Mouse (Mus musculus) embryo, embryonic 10 days (tissue): ENCODE measurements around the gene Cenpp.
"Not testable (repeated sequence)": the region's sequence is repeated elsewhere in the genome, so short reads cannot be mapped to it uniquely, and the experiment has no call there.

Experiments used
- DNase-seq: peaks from one replicate; pipeline ENCODE4 v3.0.0-alpha.2; 2015; ENCODE audit warnings: low spot score

Gene Cenpp

DNA sequence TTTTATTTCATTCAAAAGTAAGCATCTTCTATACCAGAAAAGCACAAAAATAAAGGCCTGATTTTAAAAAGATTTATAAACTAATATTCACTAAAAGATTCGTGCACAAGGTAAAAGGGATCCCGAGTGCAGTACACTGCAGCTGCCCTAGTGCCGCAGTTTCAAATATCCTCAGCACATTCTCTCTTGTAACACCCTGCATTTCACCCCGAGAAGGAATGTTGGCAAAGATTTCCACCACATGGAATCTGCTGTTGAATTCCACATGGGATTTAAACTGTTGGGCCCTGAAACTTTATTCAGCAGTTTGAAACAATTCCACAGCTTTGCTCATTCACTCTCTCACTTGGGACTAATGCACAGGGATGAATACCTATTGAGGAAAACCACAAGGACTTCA is 44.9 kb downstream of the Cenpp start, which contains the start of gene Ogn:
TSS of gene Ogn (plus strand) at position 333 of the 400 bp plus-strand sequence.
- DNase-seq, result no peak

DNA sequence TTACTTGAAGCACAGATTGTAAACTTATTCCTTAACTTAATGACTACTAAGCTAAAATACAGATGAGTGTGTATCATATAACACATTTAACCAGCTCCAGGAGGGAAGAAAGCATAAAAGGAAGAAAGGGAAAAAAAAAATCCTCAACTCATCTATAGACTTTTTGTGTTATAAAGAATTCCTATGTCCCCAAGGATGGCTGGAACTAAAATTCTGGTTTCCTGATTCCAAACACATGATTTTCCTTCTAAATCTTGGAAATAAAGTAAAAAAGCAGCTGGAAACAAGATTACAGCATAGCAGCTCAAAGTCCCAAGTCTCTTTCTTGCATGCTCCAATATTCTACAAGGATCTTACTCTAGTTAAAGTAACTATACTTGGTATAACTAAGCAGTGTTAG is 49.0 kb downstream of the Cenpp start:
- DNase-seq, result no peak

DNA sequence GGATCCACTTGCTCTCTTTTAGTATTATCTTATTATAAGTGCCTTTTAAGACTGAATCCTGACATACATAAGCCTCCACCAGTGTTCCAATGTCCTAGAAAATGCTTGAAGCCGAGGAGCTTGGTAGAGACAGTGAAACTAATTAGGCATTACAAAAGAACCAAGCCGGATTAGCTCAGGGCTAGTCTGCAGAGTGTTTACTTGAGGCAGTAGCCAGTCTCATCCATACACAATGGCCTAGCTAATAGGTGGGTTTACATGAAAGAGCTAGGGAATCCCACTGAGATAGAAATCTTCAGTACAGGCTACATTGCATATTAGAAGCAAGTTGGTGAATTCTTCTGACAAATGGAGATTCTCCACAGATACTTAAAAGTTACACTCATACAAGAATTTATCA is 50.0 kb downstream of the Cenpp start:
- DNase-seq, result not testable (repeated sequence)

DNA sequence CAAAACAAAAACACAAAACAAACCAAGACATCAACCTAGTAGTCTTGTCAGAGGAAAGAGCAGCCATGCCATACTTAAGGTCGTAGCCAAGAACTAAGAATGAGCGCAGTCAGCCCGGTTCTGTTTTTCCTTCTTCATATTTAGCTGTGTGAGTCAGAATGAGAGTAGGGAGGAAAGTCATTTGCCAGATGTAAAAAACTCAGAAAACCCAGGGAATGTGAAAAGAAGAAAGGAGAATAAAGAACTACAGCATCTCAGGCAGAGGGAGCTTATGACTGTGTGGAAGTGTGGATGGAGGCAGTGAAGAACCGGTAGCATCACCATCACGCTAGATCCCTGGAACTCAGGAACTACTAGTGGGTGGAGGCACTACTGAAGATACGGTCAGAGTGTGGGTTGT is 66.5 kb downstream of the Cenpp start:
- no peak for DNase-seq

DNA sequence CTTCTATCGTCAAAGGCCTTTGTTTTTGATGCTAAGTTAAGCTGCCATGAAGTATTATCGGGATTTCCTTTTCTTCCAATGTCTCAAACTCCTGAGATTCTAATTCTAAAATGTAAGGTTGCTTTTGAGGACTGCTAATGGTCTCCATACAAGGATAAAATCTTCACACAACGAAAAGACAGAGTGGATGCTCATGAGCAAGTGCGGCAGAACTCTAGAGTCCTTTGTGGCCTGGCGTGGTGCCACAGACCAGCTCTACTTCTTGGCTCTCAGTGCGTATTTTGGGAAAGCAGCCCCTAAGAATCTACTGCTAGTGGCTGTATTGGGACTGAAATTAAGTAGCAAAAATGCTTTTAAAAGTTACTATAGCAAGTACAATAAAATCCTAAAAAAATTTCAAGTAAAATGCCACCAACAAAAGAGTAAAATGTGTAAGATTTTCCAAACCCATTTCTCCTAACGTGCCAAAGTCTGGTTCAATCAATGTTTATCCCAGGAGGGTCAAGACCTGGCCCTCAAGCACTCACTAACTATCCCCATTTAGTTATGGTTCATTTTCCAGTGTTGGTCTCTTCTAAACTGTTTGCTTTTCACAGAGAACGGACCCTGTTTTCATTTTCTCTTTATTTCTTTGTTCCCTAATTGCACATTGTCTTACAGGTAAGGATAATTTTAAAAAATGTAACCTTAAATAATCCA is 68.1 kb downstream of the Cenpp start:
- no peak for DNase-seq

DNA sequence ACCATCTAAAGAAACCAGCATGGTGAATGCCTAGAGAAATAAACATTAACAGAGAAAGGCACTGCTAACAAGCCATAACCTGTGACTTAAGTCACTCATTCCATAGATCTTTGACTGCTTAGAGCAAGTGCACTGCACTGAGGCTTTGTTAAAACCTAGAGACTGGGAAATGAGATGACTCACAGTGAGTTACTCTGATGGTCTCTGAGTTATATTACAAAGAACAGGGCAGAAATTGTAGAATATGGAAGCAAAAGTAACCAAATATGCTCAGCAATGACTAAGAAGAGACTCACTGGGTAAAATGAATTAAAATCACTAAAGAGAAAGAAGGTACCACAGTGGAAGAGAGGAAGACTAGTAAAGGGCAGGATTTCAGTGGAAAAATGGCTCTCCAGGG is 68.7 kb downstream of the Cenpp start:
- no peak for DNase-seq

DNA sequence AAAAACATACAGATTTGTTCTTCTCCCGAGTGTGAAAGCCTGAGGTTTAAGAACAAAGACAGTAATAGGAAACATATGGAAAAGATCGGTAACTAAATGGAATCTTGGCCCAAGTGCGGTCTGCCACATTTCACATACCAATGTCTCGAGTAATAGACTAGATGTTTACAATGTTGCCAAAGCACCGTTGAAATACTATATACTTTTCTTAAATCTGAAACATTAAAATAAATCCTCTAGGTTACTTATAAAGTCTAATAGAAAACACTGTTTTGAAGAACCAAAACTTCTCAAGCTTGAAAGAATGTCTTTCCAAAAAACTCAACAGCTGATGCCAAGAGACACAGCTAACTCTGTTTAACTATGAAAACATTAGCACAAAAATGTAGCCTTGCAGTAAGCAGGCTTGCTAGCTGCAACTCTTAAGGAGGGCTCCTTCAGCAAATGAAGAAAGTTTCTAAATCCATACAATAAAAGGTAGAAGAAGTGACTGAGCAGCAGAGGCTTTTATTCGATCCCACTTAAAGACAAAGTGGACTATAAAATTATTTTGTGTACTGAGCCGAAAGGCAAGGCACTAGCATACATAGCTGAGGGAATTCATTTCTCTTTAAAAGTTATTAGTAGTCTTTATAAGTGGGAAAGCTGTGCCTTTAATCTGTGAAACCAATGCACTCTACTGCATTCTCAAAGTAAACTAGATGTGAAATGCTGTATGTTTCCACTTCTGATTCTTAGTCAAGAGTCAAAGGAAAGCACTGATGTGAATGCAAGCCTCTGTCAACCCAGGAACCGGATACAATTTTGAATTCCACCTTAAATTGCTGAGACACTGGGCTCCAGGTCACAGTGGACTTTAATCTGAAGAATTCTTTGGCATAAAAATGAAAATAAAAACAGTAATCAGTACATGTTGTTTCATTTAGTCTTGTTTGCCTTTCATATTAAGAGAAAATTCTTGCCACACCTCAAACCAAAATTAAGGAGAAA is 70.7 kb downstream of the Cenpp start, which contains the start of gene Omd:
TSS of gene Omd (plus strand) at position 922 of the 990 bp plus-strand sequence.
- DNase-seq, result peak; percentile 29

DNA sequence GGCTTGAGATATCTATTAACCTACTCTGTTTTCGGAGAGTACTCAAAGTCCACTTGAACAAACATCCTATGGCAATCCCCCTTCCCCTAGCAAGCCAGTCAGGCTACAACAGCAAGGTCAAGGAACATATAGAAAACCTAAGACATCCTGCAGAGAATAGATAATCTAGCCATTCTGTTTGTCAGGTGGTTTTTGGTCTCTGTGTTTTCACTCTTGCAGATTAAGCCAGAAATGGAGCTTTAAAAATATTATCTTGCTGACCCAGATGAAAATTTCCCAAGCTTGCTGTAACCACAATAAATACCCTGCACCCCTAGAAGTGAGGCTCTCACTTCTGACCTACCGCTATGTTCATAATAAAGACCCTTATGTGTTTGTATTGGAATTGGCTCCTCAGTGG is 81.2 kb downstream of the Cenpp start:
- DNase-seq, result no peak

DNA sequence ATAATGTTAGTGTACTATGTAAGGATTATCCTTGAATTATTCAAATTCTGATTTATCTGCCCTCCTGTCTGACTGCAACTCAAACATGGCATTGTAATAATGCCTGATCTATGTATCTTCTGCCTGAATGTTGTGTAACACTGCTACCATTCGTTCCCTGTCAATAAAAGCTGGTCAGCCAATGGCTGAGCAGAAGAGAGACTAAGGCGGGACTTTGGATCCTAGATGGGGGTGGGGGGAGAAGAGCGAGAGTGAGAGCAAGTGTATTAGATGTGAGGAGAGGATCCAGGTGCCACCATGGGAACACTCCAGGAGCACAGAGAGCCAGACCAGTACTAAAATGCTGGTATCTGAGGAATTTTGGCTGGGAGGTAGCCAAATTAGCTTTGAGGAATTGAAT is 82.2 kb downstream of the Cenpp start:
- DNase-seq, result no peak

DNA sequence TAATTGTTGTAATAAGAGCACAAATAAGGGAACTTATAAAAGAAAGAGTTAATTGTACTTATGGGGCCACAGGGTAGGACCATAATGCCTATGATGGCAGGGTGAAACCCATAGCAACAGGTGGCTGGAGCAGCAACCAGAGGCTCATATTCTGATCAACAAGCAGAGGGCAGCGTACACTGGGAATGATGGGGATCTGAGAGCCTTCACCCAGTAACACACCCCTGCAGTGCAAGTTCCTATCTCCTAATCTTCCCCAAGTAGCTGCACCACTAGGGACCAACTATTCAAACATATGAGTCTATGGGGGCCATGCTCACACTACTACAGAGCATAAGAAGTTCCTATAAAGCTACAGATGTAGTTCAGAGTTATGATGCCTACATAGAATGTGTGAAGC is 88.2 kb downstream of the Cenpp start:
- no peak for DNase-seq

DNA sequence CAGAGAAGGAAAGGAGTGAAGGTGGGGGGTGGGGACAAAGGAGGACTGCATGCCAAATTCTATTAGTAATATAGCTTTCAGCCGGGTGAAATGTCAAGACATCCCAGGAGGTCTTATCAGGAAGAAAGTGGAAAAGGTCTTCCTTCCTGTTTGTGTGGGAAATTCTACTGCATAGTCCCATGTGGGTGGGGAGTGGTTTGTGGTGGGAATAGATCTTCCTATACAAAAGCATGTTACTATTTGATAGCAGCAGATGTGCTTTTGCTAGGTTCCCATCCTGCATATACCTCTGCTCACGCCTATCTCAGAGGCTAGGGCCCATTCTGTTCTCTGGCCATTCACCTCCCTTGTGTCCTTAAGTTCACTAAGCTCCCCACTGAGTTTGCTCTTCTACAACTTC is 91.7 kb downstream of the Cenpp start:
- DNase-seq, result no peak

DNA sequence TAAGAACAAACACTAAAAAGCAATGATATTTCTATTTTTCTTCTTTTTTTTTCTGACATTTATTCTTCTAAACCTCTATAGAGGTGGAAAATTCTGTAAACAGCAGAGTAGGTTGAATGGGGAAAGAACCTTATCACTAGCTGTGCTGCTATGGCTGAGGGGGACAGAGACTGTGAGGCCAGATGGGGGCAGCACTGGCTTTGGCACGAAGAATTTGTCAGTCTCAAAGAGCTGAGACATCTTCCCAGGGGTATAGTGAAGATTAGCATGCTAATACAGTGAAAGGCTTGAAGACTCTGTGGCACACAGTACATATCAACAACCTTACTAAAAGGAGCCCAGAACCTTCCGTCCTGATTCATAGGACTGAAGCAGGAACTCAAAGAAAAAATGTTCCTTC is 93.4 kb downstream of the Cenpp start:
- peak; percentile 36 for DNase-seq

DNA sequence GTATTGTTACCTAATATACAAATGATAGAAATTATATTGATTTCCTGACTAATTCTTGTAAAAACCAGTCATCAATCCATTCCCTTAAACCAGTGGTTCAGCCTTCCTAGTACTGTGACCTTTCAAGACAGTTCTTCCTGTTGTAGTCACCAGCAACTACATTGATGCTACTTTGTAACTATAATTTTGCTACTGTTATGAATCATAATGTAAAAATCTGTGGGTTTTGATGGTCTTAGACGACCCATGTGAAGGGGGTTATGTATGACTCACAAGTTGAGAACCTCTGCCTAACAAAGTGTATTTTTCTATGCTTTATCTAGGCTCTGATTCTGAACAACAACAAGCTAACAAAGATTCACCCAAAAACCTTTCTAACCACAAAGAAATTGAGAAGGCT is 95.7 kb downstream of the Cenpp start:
- DNase-seq, result no peak

DNA sequence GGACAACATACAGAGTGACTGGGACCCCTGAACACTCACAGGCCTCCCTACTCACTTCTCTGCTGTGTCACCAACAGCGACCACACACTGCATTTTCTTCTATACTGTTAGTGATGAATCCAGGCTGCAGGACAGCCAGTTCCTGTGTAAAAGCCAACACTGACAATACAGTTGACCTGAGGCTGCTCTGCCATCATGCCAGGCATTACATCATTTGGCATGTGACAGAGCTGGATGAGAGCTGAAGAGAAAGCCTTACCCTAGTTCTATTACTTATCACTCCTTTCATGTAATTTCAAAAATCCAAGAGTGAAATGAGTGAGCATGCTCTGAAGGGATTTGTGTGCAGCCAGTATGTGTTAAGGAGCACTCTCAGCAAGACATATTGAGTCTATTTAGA is 96.4 kb downstream of the Cenpp start:
- DNase-seq, result no peak

DNA sequence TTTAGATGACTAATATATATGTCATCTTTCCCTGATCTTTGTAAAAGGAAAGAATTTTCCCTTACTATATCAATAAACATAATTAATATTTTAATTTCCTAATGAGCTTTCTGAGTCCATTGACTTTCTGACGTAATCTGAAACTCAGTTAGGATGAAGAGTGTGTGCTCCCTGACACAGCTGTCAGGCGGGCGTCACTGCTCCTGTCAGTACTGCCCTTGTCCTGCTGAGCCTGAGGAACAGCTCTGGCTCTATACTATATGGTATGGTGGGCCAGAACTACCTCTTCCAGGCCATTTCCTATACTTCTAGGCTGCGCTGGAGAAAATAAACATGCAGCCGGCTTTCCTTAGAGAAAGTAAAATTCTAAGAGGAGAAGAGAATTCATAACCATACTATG is 98.1 kb downstream of the Cenpp start:
- no peak for DNase-seq

DNA sequence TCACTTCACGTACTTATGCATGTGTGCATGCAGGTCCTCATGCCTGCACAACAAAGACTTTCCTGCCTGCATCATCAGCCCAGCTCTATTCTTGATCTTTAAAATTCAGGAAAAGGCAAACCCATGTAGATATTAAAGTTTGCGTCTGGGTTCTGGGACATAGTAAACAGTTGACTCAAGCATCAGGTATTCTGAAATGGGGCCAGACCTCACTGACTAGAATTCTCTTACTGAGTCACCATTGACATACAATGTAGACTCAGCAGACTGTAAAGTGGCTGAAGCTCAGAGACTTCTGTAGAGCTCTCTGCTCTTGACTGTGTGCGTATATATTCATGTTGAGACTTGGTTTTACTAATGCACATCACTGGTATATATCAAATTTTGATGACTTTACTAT is 103.0 kb downstream of the Cenpp start:
- no peak for DNase-seq

DNA sequence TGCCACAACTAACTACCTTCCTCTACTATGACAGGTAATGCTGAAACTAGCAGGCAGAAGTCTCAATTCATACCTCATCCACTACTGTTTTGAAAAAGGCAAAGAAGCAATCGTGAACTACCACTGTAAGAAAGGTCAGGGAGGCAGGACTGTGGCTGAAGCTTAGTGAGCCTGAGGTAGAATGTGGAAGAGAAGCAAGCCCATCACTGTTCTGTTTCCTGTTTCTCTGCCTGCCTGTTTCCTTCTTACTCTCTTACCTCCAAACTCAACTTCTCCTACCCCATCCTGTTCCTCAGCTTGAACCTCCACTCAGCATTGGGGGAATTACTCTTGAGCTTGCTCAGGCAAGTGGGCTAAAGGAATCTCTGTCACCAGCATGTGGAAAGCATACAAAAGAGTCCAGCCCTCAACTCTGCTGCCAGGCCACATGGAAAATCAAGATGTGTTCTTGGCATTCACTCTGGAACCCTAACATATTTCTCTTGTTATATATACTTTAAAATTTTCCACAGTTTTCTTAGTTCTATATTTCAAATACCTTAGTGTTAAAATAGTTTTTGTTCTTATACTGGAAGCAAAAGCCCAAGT is 104.9 kb downstream of the Cenpp start:
- no peak for DNase-seq

DNA sequence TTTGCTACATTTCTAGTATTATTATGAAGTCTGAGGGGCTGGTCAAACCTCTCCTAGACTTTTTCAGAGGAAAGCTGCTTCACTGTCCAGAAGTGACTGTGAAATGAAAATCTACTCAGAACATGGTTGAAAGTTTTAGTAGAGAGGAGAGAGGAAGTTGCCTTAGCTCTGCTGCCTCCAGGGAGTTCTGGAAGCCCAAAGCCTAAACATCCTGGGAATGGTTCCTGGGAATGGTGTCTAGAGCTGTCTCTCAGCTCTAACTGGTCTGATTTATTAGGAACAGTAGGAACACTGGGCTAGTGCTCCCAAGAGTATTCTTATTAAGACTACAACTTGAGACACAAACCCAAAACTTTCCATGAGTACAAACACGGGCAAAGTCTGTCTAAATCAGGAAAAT is 106.1 kb downstream of the Cenpp start:
- DNase-seq, result no peak

DNA sequence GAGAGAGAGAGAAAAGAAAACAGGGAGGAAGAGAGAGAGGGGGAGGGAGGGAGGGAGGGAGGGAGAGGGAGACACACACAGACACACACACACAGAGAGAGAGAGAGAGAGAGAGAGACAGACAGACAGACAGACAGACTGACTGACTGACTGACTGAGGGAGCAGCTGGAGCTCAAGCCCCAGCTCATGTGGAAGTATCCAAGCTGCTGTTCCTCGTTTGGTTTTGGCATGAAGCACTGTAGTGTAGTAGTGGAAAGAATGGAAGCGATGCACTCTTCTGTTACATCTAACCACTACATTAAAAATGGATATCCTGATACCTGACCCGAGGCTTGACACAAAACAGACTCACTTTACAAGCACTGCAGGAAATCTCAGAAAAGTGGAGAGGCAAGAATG is 106.9 kb downstream of the Cenpp start:
- no peak for DNase-seq

DNA sequence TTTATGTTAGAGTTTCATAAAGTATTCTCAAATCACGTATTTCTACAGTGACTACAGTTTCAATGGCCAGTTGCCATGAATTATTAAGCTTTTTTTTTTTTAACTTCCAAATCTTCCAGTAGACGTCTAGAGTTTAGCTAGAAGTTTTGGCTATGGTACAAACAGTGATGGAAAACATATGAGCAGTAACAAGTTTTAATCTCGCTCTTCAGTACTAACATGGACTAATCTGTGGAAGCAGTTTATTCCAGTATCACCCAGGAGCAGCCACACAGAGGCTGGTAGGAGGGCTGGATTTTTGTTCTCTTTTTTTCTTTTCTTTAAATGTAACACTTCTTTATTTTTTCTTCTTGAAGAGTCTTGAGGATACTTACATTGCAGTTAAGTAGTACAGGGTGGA is 108.3 kb downstream of the Cenpp start, which contains the start of gene Aspn:
TSS of gene Aspn (plus strand) at position 165 of the 400 bp plus-strand sequence.
- no peak for DNase-seq

DNA sequence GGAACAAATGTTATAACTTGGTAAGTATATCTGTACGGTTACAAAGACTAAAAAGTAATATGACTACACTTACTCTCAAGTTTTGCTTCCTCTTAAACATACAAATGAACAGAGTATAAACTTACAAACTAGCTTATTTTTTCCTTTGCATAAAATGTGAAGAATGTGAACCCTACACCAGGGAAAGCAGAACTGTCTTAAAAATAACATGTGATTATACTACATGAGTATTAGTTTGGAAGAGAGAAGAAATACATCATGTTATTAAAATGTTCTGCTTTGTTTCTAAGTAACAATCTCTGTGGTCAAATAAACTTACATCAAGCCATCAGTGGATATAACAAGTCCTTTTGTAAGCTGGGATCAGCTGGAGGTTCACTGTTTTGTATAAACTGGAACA is 113.9 kb downstream of the Cenpp start:
- DNase-seq, result no peak

DNA sequence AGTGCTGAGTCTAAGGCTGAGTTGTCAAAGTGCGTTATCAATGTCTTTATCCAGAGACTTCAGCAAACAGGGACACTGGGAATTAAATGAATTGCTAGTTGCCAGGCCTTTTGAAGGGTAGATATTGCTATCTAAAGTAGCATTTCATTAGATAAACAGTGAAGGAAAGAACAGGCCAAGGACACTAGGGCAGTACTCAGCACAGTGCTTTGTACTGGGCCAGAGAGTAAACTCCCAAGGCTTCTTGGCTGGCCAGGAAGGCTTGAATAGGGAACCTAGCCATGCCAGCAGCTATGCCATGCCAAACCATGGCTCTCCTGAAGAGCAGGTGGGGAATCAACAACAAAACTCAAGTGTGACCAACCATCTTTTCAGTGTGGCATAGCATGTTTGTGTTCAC is 115.6 kb downstream of the Cenpp start:
- DNase-seq, result no peak

DNA sequence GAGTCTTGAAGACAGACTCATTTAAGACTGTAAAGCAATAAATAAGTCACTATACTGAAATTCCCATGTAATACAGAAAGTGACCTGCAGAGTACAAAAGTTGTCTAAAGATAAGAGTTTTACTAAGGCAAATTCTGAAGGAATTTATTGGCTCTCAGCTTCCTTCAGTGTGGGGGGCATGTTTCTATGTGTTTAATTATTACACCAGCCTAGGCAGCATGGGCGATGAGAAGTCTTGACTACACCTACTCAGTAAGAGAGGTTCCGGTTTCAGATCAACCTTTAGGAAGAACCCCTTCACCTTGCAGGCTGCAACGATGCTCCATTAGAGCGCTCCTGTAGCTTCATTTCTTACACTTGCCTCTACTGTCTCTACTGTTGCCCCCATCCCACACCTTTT is 121.9 kb downstream of the Cenpp start:
- DNase-seq, result no peak
